Mouse (Mus musculus): ENCODE data around the gene Nsdhl.
A peak's percentile ranks its signal among the peaks of the same experiment; 100 is the strongest.

Nsdhl gene

GRCm38 (mm10) chrX:72985607-72986006, 67.2 kb downstream of the Nsdhl start:
- Histone ChIP-seq H3K27me3 (ENCODE audit: control insufficient read depth, insufficient read depth, low read length, poor library complexity, severe bottlenecking) (no peaks in the 10 kb centered on the region), H3K36me3 (ENCODE audit: control insufficient read depth, insufficient read depth, low read length, poor library complexity, severe bottlenecking) (no peaks in the 10 kb centered on the region)
- no peak for DNase-seq (ENCODE audit: low read depth, low spot score)

GRCm38 (mm10) chrX:72986841-72987519, 68.6 kb downstream of the Nsdhl start, which contains the start of gene Zfp185:
Gene Zfp185 (plus strand): TSS chrX:72987339.
- no peak for DNase-seq (ENCODE audit: low read depth, low spot score)
- no peaks in the 10 kb centered on the region for H3K27me3 ChIP-seq (ENCODE audit: control insufficient read depth, insufficient read depth, low read length, poor library complexity, severe bottlenecking)
- no peaks in the 10 kb centered on the region for H3K36me3 ChIP-seq (ENCODE audit: control insufficient read depth, insufficient read depth, low read length, poor library complexity, severe bottlenecking)

GRCm38 (mm10) chrX:72987520-72987905, 69.2 kb downstream of the Nsdhl start:
- no peak for DNase-seq (ENCODE audit: low read depth, low spot score)
- Histone ChIP-seq H3K27me3 (ENCODE audit: control insufficient read depth, insufficient read depth, low read length, poor library complexity, severe bottlenecking) (no peaks in the 10 kb centered on the region), H3K36me3 (ENCODE audit: control insufficient read depth, insufficient read depth, low read length, poor library complexity, severe bottlenecking) (no peaks in the 10 kb centered on the region)

GRCm38 (mm10) chrX:72988431-72988830, 70.1 kb downstream of the Nsdhl start:
- no peak for DNase-seq (ENCODE audit: low read depth, low spot score)
- Histone ChIP-seq H3K36me3 (ENCODE audit: control insufficient read depth, insufficient read depth, low read length, poor library complexity, severe bottlenecking) (no peaks in the 10 kb centered on the region), H3K27me3 (ENCODE audit: control insufficient read depth, insufficient read depth, low read length, poor library complexity, severe bottlenecking) (no peaks in the 10 kb centered on the region)

GRCm38 (mm10) chrX:72990581-72990980, 72.2 kb downstream of the Nsdhl start:
- no peaks in the 10 kb centered on the region for H3K36me3 ChIP-seq (ENCODE audit: control insufficient read depth, insufficient read depth, low read length, poor library complexity, severe bottlenecking)
- no peaks in the 10 kb centered on the region for H3K27me3 ChIP-seq (ENCODE audit: control insufficient read depth, insufficient read depth, low read length, poor library complexity, severe bottlenecking)
- DNase-seq (ENCODE audit: low read depth, low spot score): no peak

GRCm38 (mm10) chrX:72992291-72992919, 74.0 kb downstream of the Nsdhl start:
- Histone ChIP-seq H3K27me3 (ENCODE audit: control insufficient read depth, insufficient read depth, low read length, poor library complexity, severe bottlenecking) (no peaks in the 10 kb centered on the region), H3K36me3 (ENCODE audit: control insufficient read depth, insufficient read depth, low read length, poor library complexity, severe bottlenecking) (no peaks in the 10 kb centered on the region)
- DNase-seq (ENCODE audit: low read depth, low spot score): peak; percentile 24

GRCm38 (mm10) chrX:72995542-72995941, 77.2 kb downstream of the Nsdhl start:
- DNase-seq (ENCODE audit: low read depth, low spot score): no peak
- no peaks in the 10 kb centered on the region for H3K27me3 ChIP-seq (ENCODE audit: control insufficient read depth, insufficient read depth, low read length, poor library complexity, severe bottlenecking)

GRCm38 (mm10) chrX:73003110-73003509, 84.8 kb downstream of the Nsdhl start:
- DNase-seq (ENCODE audit: low read depth, low spot score): no peak
- no peaks in the 10 kb centered on the region for H3K27me3 ChIP-seq (ENCODE audit: control insufficient read depth, insufficient read depth, low read length, poor library complexity, severe bottlenecking)
- no peaks in the 10 kb centered on the region for H3K36me3 ChIP-seq (ENCODE audit: control insufficient read depth, insufficient read depth, low read length, poor library complexity, severe bottlenecking)

More at GRCm38 (mm10) chrX:72995542-72995941, 77.2 kb downstream of the Nsdhl start:
- H3K36me3 ChIP-seq (ENCODE audit: control insufficient read depth, insufficient read depth, low read length, poor library complexity, severe bottlenecking): no peaks in the 10 kb centered on the region

GRCm38 (mm10) chrX:73005678-73006077, 87.3 kb downstream of the Nsdhl start:
- Histone ChIP-seq H3K27me3 (ENCODE audit: control insufficient read depth, insufficient read depth, low read length, poor library complexity, severe bottlenecking) (no peaks in the 10 kb centered on the region), H3K36me3 (ENCODE audit: control insufficient read depth, insufficient read depth, low read length, poor library complexity, severe bottlenecking) (no peaks in the 10 kb centered on the region)
- DNase-seq (ENCODE audit: low read depth, low spot score): no peak

GRCm38 (mm10) chrX:73007597-73008479, 89.5 kb downstream of the Nsdhl start:
- DNase-seq (ENCODE audit: low read depth, low spot score): peak; percentile 95
- H3K27me3 ChIP-seq (ENCODE audit: control insufficient read depth, insufficient read depth, low read length, poor library complexity, severe bottlenecking): no peaks in the 10 kb centered on the region

More at GRCm38 (mm10) chrX:73007597-73008479, 89.5 kb downstream of the Nsdhl start:
- no peaks in the 10 kb centered on the region for H3K36me3 ChIP-seq (ENCODE audit: control insufficient read depth, insufficient read depth, low read length, poor library complexity, severe bottlenecking)

Data from splenic B cell, adult 2 months (primary cell).